9 mouse cellular contexts compared by ENCODE assay signal in genomic region chr11:119392001-119392614, GRCm38 (mm10). TPM values are rescaled to one million over a fixed set of nuclear protein-coding genes. Genes with fewer than 3 reads are reported as not detected.
DNase-seq lines count a peak whose midpoint lies in the region; ATAC-seq lines count a peak whose summit lies in the region.
"Had no signal": no experiment of that assay in that cellular context is flagged by ENCODE, and none has a peak within 500 bp of the region (broad histone marks: within the 10 kb centered on the region; RNA-seq: fewer than 3 reads in every experiment).

No protein-coding gene starts in this region.

- H3K4me2 ChIP-seq in intestine, embryonic 16.5 days (ENCODE audit: low read depth, low read length): peak overlapping the region; percentile 75

- H3K9me3 ChIP-seq in intestine, embryonic 16.5 days (ENCODE audit: control insufficient read depth, low read length): no peaks in the 10 kb centered on the region

- no peaks in the 10 kb centered on the region for H3K36me3 ChIP-seq in intestine, embryonic 16.5 days (ENCODE audit: control insufficient read depth, insufficient read depth, low read length)

- peak; percentile 55 for DNase-seq in embryo, embryonic 10 days (ENCODE audit: low spot score)
- no peak for DNase-seq in embryo, embryonic 9.5 days (ENCODE audit: extremely low spot score)
- peak; percentile 5 for DNase-seq in brain, adult 2 months (ENCODE audit: low read depth, low spot score)
- DNase-seq in gastrocnemius, postnatal 36 days: peak; percentile 33 to 34
- DNase-seq in lung, adult 18-20 months: peak; percentile 88 to 92
- peak; percentile 78 to 92 for DNase-seq in spleen, postnatal 10 days (ENCODE audit: low spot score in 2 of 2)
- DNase-seq in frontal cortex, postnatal 25 days (ENCODE audit: low spot score in 2 of 2): no peak

- H3K27ac ChIP-seq in intestine, embryonic 16.5 days (ENCODE audit: low read length): peak overlapping the region; percentile 74

- peaks cover 32% of the 10 kb centered on the region for H3K4me1 ChIP-seq in intestine, embryonic 16.5 days (ENCODE audit: control insufficient read depth, insufficient read depth, low read length)

- ATAC-seq in intestine, embryonic 16.5 days: peak; percentile 68
- ATAC-seq: Patski had no signal

- H3K27me3 ChIP-seq in intestine, embryonic 16.5 days (replicated peaks; ENCODE audit: control insufficient read depth, insufficient read depth, low read length): no peaks in the 10 kb centered on the region
- H3K27me3 ChIP-seq: Patski had no signal

- peak overlapping the region; percentile 34; the same call in 1 of the 2 replicates for H3K9ac ChIP-seq in intestine, embryonic 16.5 days (ENCODE audit: low read depth, low read length)

- intact Hi-C loops in gastrocnemius, postnatal 36 days (cut with DNase I): no loop called here

- peak overlapping the region; percentile 63 for H3K4me3 ChIP-seq in intestine, embryonic 16.5 days (ENCODE audit: low read length)

- 11% methylated on average over 12 of the region's 12 CpGs for WGBS in intestine, embryonic 16.5 days

RNA-seq across cellular contexts. Expression of gene Rnf213, which starts 0.8 kb away (rescaled TPM):
- total RNA-seq in gastrocnemius, postnatal 36 days (2021): 1 to 10 TPM; 4.6 to 4.9 TPM
- polyA plus RNA-seq in intestine, embryonic 16.5 days (2015; fragmentation: Nextera tagmentation; extraction: Ambion mirVana): 7.0 and 7.5 TPM in 2 replicates

RNA-seq across cellular contexts. Expression of gene Slc26a11, which starts 36.8 kb away (rescaled TPM):
- total RNA-seq in gastrocnemius, postnatal 36 days (2021): 1 to 10 TPM; 3.0 to 3.2 TPM
- polyA plus RNA-seq in intestine, embryonic 16.5 days (2015; fragmentation: Nextera tagmentation; extraction: Ambion mirVana): 9.0 and 10.5 TPM in 2 replicates

RNA-seq across cellular contexts. Expression of gene Sgsh, which starts 36.8 kb away (rescaled TPM):
- total RNA-seq in gastrocnemius, postnatal 36 days (2021): 1 to 10 TPM; 2.9 to 3.6 TPM
- 8.2 and 8.3 TPM in 2 replicates for polyA plus RNA-seq in intestine, embryonic 16.5 days (2015; fragmentation: Nextera tagmentation; extraction: Ambion mirVana)

Comparison
In these comparisons a context has a peak if more than half of its experiments do, and no peak if none do; other contexts are left out.
1. DNase-seq: peak in embryo, embryonic 10 days (single experiment), brain, adult 2 months (single experiment), gastrocnemius, postnatal 36 days (2 of 2), lung, adult 18-20 months (2 of 2) and spleen, postnatal 10 days (2 of 2); none in embryo, embryonic 9.5 days (single experiment) and frontal cortex, postnatal 25 days (0 of 2).